12 mouse cellular contexts compared by ENCODE assay signal in the genomic region with DNA sequence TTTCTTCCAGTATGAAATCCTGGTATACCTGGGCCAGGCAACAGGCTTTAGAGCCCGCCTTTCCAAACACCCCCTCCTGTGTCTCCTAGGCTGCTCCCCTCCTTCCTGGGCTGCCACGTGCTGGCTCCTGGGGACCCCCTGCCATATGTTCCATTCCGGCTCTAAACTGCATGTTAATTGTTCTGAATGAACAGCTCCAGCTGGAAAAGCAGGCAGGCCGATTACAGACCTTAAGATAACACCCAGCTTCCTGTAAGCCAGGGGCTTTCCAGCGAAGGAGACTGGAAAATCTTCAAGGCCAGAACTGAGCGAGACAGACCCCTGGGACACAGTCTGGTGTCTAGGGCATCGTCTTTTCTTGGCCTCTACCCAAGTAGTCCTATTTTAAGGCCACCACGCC.
DNase-seq lines count a peak whose midpoint lies in the region; ATAC-seq and TF ChIP-seq lines count a peak whose summit lies in the region.
"Had no signal": no experiment of that assay in that cellular context is flagged by ENCODE, and none has a peak within 500 bp of the region (broad histone marks: within the 10 kb centered on the region; RNA-seq: fewer than 3 reads in every experiment).

No protein-coding gene starts in this region.

- ATAC-seq in intestine, embryonic 15.5 days = 0 out of 2 replicates have a peak, but pooled peaks have one; percentile 20
- ATAC-seq in intestine, postnatal 0 days = no peak
- peak; percentile 43; the same call in 1 of the 2 replicates for ATAC-seq in hindbrain, embryonic 16.5 days
- no peak for ATAC-seq in erythroblast, adult 5-6 weeks (replicated peaks; ENCODE audit: low FRiP score, poor library complexity, severe bottlenecking)
- ATAC-seq: Patski had no signal

- peak; percentile 71 for DNase-seq in embryo, embryonic 10.5 days (ENCODE audit: low spot score)
- DNase-seq in heart, adult 9 months (ENCODE audit: low spot score in 2 of 2) = peak; percentile 19 to 32
- DNase-seq in left cerebral cortex, adult 11 months (ENCODE audit: low spot score) = no peak
- DNase-seq in lung, postnatal 14 days = no peak
- DNase-seq: lung, adult 18-20 months had no signal

- WGBS in intestine, embryonic 15.5 days = 20% methylated on average over 8 of the region's 8 CpGs
- WGBS in intestine, postnatal 0 days = 25% methylated on average over 8 of the region's 8 CpGs
- WGBS in hindbrain, embryonic 16.5 days = 25% methylated on average over 8 of the region's 8 CpGs

- H3K36me3 ChIP-seq in intestine, embryonic 15.5 days = no peaks in the 10 kb centered on the region
- no peaks in the 10 kb centered on the region for H3K36me3 ChIP-seq in intestine, postnatal 0 days (ENCODE audit: control insufficient read depth, insufficient read depth)
- no peaks in the 10 kb centered on the region for H3K36me3 ChIP-seq in hindbrain, embryonic 16.5 days (ENCODE audit: control insufficient read depth, insufficient read depth, low read length)
- H3K36me3 ChIP-seq: neural tube, embryonic 12.5 days had no signal

- 0 out of 2 replicates have a peak overlapping the region, but pooled peaks have one; percentile 27 for H3K27ac ChIP-seq in intestine, embryonic 15.5 days
- no peak overlapping the region for H3K27ac ChIP-seq in intestine, postnatal 0 days (ENCODE audit: low read depth, low read length)
- no peak overlapping the region for H3K27ac ChIP-seq in hindbrain, embryonic 16.5 days (ENCODE audit: low read depth, low read length)
- H3K27ac ChIP-seq: neural tube, embryonic 12.5 days had no signal

- no peak for TF ChIP-seq CTCF in intestine, postnatal 0 days (IDR thresholded peaks at IDR 0.05; ENCODE audit: low read depth)

- no peak overlapping the region for H3K4me3 ChIP-seq in intestine, embryonic 15.5 days (replicated peaks)
- no peak overlapping the region for H3K4me3 ChIP-seq in intestine, postnatal 0 days (ENCODE audit: low read depth, low read length)
- H3K4me3 ChIP-seq in hindbrain, embryonic 16.5 days (ENCODE audit: low read length) = no peak overlapping the region
- H3K4me3 ChIP-seq: erythroblast, embryonic 14.5 days; neural tube, embryonic 12.5 days had no signal

- H3K4me2 ChIP-seq in intestine, embryonic 15.5 days (replicated peaks) = no peak overlapping the region
- H3K4me2 ChIP-seq in intestine, postnatal 0 days (replicated peaks; ENCODE audit: low read depth) = no peak overlapping the region
- no peak overlapping the region for H3K4me2 ChIP-seq in hindbrain, embryonic 16.5 days (ENCODE audit: low read length)
- H3K4me2 ChIP-seq: neural tube, embryonic 12.5 days had no signal

- H3K4me1 ChIP-seq in intestine, embryonic 15.5 days (replicated peaks) = peaks cover 12% of the 10 kb centered on the region
- H3K4me1 ChIP-seq in intestine, postnatal 0 days (replicated peaks; ENCODE audit: control insufficient read depth, insufficient read depth, low read length) = no peaks in the 10 kb centered on the region
- H3K4me1 ChIP-seq in hindbrain, embryonic 16.5 days (ENCODE audit: control insufficient read depth, insufficient read depth, low read depth, low read length) = peaks cover 20% of the 10 kb centered on the region

- H3K9me3 ChIP-seq in intestine, embryonic 15.5 days = no peaks in the 10 kb centered on the region
- H3K9me3 ChIP-seq in intestine, postnatal 0 days (ENCODE audit: control insufficient read depth) = no peaks in the 10 kb centered on the region
- no peaks in the 10 kb centered on the region for H3K9me3 ChIP-seq in hindbrain, embryonic 16.5 days (ENCODE audit: control insufficient read depth, low read length)
- H3K9me3 ChIP-seq: neural tube, embryonic 12.5 days had no signal

- H3K9ac ChIP-seq in intestine, embryonic 15.5 days = no peak overlapping the region
- H3K9ac ChIP-seq in intestine, postnatal 0 days (ENCODE audit: low read depth, low read length) = no peak overlapping the region
- H3K9ac ChIP-seq in hindbrain, embryonic 16.5 days (ENCODE audit: low read depth, low read length) = no peak overlapping the region
- H3K9ac ChIP-seq: neural tube, embryonic 12.5 days had no signal

- no peaks in the 10 kb centered on the region for H3K27me3 ChIP-seq in intestine, embryonic 15.5 days (replicated peaks)
- no peaks in the 10 kb centered on the region for H3K27me3 ChIP-seq in intestine, postnatal 0 days (replicated peaks; ENCODE audit: control insufficient read depth, insufficient read depth, low read length)
- H3K27me3 ChIP-seq in hindbrain, embryonic 16.5 days (replicated peaks; ENCODE audit: control insufficient read depth, insufficient read depth, low read length) = no peaks in the 10 kb centered on the region
- H3K27me3 ChIP-seq: neural tube, embryonic 12.5 days had no signal

Comparison
In these comparisons a context has a peak if more than half of its experiments do, and no peak if none do; other contexts are left out.
1. ATAC-seq: peak in intestine, embryonic 15.5 days (single experiment) and hindbrain, embryonic 16.5 days (single experiment); none in intestine, postnatal 0 days (single experiment) and erythroblast, adult 5-6 weeks (single experiment).
2. DNase-seq: peak in embryo, embryonic 10.5 days (single experiment) and heart, adult 9 months (2 of 2); none in left cerebral cortex, adult 11 months (single experiment) and lung, postnatal 14 days (single experiment).